ENCODE assay signal across 12 mouse cellular contexts in genomic region chr13:117204685-117205084, GRCm38 (mm10).
"Had no signal": no experiment of that assay in that cellular context is flagged by ENCODE, and none has a peak within 500 bp of the region (broad histone marks: within the 10 kb centered on the region; RNA-seq: fewer than 3 reads in every experiment).

No protein-coding gene starts in this region.

- ATAC-seq: midbrain, embryonic 16.5 days had no signal

- DNase-seq: lung, adult 18-20 months; lung, embryonic 14.5 days; lung, postnatal 10 days; lung, postnatal 4 days; midbrain, embryonic 14.5 days; retina, postnatal 1 day; right cerebral cortex, postnatal 25 days; right cerebral cortex, postnatal 4 days; thymus, adult 2 months; thymus, postnatal 25 days; thymus, postnatal 4 days had no signal
